Mouse (Mus musculus): ENCODE measurements around the gene R3hdm4.

The R3hdm4 gene

GRCm38 (mm10) chr10:79864351-79865188, 56.4 kb downstream of the R3hdm4 start:
- DNase-seq, result peak in 1 of 2 experiments; percentile 38

GRCm38 (mm10) chr10:79862925-79863324, 58.1 kb downstream of the R3hdm4 start:
- peak in 1 of 2 experiments; percentile 54 for DNase-seq

GRCm38 (mm10) chr10:79862049-79862788, 58.8 kb downstream of the R3hdm4 start:
- peak; percentile 52 to 76 for DNase-seq

- peak; percentile 77 to 89 for DNase-seq
These were observed 59.6 kb downstream of the R3hdm4 start for GRCm38 (mm10) chr10:79861230-79862048.

GRCm38 (mm10) chr10:79860079-79860911, 60.7 kb downstream of the R3hdm4 start:
- DNase-seq, result peak in 1 of 2 experiments; percentile 54
